Mouse (Mus musculus): ENCODE measurements around the gene Cops7a.

DNA sequence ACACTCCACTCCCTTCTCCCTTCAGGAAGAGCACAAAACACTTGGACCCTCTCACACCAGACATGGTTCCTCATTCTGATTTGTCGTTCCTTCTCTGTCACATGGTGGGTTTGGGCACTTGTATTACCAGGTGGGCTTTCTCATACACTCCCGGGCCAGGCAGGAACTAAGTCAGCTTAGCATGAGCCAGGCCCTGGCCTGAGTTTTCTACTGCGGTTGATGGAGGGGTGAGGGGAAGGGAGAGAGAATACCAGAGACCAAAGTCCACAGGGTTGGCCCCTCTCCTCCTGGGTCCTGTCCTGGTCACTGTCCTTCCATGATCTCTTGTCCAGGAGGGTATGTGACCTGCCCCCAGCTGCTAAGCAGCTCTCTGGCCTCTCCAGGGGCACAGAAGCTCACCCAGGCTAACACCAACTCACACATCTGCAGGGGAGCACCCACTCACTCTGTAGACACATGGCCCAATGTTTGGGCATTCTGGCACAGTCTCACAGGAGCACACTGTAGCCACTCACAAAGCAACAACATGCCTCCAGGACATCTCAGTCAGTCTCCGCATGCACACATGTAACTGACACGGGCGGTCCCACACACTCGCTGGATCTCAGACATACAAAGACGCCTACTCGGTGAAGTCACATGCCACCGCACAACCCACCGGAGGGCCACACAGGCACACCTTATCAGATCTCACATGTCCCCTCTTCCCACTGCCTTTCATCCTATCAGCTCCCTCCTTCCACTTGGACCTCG lies 49.2 kb downstream of the Cops7a start:
- no peak for TF ChIP-seq POLR2A (IDR thresholded peaks at IDR 0.05; ENCODE audit: insufficient read depth, low read depth, low read length)
- no peak for TF ChIP-seq CTCF (IDR thresholded peaks at IDR 0.05; ENCODE audit: insufficient read depth, low read depth, low read length)

Measured in olfactory bulb, adult 2 months (tissue).